Mouse (Mus musculus) midbrain, embryonic 10.5 days (tissue): ENCODE measurements around the gene Srebf2. TPM values are rescaled to one million over a fixed set of nuclear protein-coding genes. Genes with fewer than 3 reads are reported as not detected.
A peak's percentile ranks its signal among the peaks of the same experiment; 100 is the strongest.

Experiments used
- DNase-seq: peaks from one replicate; pipeline ENCODE4 v3.0.0-alpha.2; 2017; ENCODE audit warnings: low spot score
- H3K27ac ChIP-seq: fragments of 300-500 bp; sonication (generic); replicated peaks from 2 replicates; pipeline ENCODE4 v1.5.1; 2016; ENCODE audit warnings: mild to moderate bottlenecking
- H3K27me3 ChIP-seq: fragments of 300-500 bp; sonication (generic); 2 replicates; pipeline ENCODE4 v1.6.1; 2016; ENCODE audit warnings: low read depth, mild to moderate bottlenecking; ENCODE audit not compliant: poor library complexity, severe bottlenecking
- H3K36me3 ChIP-seq: fragments of 300-500 bp; sonication (generic); 2 replicates; pipeline ENCODE4 v1.6.1; 2016; ENCODE audit warnings: mild to moderate bottlenecking, moderate library complexity
- H3K4me1 ChIP-seq: fragments of 300-500 bp; sonication (generic); 2 replicates; pipeline ENCODE4 v1.6.1; 2016
- H3K4me3 ChIP-seq: fragments of 300-500 bp; sonication (generic); 2 replicates; pipeline ENCODE4 v1.5.1; 2016; ENCODE audit warnings: mild to moderate bottlenecking, moderate library complexity
- H3K9me3 ChIP-seq: fragments of 300-500 bp; sonication (generic); replicated peaks from 2 replicates; pipeline ENCODE4 v1.6.1; 2016; ENCODE audit warnings: mild to moderate bottlenecking
- WGBS: fragments of 180-500 bp; shearing (Covaris S2); methylation state at CpG from one replicate; pipeline ENCODE4 v1.1.7; 2016; 5-methylcytosine and 5-hydroxymethylcytosine counted together
- polyA plus RNA-seq: library from polyadenylated mRNA; unstranded; fragments of >200 nt; fragmentation: Nextera tagmentation; extraction: Ambion mirVana; gene quantifications from 2 replicates; pipeline ENCODE4 v1.2.1, GENCODE M21; 2016

The Srebf2 gene
- polyA plus RNA-seq, 1 experiment from 2014 or later = 214 TPM

DNA sequence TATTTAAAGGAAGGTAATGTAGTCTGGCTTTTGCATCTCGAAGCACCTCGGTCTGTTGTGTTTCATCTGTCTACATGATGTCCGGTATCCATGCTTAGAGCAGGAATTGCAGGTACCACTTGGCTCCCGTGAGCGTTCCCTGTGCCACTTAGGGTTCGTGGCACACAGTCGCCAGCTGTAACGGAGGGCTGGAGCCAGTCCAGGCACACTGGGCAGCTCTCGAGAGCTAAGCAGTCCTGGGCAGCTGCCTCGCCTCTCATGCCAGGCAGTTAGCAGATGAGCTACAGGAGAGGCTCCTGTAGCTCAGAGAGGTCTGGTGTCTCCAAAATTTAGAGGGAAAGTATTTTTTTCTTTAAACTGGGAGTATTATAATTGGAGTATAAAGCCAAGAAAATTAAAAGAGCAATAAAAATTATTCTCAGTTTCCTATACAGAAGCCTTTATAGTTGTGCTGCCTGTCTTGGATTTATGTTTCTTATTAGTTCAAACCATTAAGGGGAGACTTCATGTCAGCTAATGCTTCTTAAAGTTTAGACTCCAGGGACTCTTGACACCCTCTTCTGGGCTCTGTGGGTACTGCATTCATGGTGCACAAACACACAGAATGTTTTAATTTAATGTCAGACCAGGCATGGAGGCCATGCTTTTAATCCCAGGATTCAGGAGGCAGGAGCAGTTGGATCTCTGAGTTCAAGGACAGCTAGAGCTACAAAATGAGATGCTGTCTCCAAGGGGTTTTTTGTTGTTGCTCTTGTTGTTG is 41.7 kb downstream of the Srebf2 start:
- peaks cover 100% of the 10 kb centered on the region for H3K36me3 ChIP-seq
- no peak overlapping the region for H3K4me3 ChIP-seq
- H3K4me1 ChIP-seq = no peaks in the 10 kb centered on the region
- H3K27ac ChIP-seq = no peak overlapping the region
- DNase-seq = peak; percentile 33
- H3K9me3 ChIP-seq = no peaks in the 10 kb centered on the region; the same call in 1 of the 2 replicates
- H3K27me3 ChIP-seq = no peaks in the 10 kb centered on the region
- WGBS = 97% methylated on average over 10 of the region's 10 CpGs

DNA sequence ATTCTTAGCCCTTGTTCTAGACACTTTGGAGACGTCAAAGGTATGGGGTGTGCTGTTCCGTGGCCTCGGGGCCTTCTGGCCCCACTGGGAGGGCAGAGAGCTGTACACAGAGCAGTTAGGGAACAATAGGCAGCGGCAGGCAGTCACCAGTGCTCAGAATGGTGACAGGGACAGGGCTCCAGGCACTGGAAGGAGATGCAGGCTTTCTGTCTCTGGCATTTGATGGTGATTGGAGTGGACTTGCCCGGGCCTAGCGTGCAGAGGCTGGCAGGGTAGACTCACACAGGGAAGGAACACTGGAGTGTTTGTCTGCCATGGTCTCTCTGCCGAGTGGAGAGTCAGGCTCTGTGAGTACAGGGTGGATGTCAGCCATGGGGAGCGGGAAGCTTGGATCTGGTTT is 45.6 kb downstream of the Srebf2 start:
- no peak overlapping the region for H3K4me3 ChIP-seq
- H3K27ac ChIP-seq = no peak overlapping the region
- H3K9me3 ChIP-seq = no peaks in the 10 kb centered on the region
- no peaks in the 10 kb centered on the region for H3K27me3 ChIP-seq
- peaks cover 100% of the 10 kb centered on the region for H3K36me3 ChIP-seq
- 89% methylated on average over 8 of the region's 8 CpGs for WGBS
- H3K4me1 ChIP-seq = no peaks in the 10 kb centered on the region
- no peak for DNase-seq

DNA sequence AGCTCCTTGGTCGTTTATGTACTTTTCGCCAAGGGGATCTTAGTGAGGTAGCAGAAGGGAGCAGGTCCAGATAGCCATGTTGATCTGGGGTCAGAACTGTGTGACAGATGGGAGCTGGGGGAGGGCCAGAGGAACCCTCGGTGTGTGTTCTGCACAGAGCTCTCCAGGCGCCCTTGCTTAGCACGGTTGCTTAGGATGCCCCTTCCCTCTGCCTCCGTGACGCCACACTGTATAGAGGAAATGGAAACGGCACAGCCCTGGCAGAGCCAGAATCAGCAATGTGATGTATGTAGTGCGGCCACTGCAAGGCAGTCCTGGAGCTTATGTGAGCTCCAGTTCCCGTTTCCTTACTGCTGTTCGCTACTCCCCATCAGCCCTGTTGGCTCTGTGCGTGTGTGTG is 49.3 kb downstream of the Srebf2 start:
- Histone ChIP-seq H3K36me3 (peaks cover 100% of the 10 kb centered on the region), H3K4me1 (no peaks in the 10 kb centered on the region), H3K4me3 (no peak overlapping the region), H3K27me3 (no peaks in the 10 kb centered on the region), H3K9me3 (no peaks in the 10 kb centered on the region), H3K27ac (no peak overlapping the region)
- WGBS = 90% methylated on average over 12 of the region's 12 CpGs
- DNase-seq = no peak

DNA sequence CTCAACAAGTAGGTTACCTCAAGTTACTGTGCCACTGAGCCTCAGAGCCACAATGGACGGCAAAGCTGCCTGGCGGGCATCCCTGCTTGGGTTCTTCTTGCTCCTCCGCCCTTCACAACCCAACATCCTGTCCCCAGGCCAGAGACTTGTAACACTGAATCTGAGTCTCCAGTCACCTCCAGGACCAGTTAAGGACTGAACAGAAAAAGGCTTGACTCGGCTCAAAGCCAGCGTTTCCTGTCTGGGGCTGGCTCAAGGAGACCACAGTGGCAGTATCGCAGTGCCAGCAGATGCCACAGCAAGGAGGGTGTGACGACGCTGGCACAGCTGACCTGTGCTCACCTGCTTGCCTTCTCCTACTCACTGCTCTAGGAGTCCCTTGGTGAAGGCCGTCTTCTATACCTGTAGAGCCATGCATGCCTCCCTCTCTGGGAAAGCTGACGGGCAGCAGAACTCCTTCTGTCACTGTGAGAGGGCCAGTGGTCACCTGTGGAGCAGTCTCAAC is 50.3 kb downstream of the Srebf2 start:
- Histone ChIP-seq H3K4me3 (no peak overlapping the region), H3K9me3 (no peaks in the 10 kb centered on the region), H3K27me3 (no peaks in the 10 kb centered on the region), H3K27ac (no peak overlapping the region), H3K36me3 (peaks cover 100% of the 10 kb centered on the region), H3K4me1 (no peaks in the 10 kb centered on the region)
- WGBS = 96% methylated on average over 10 of the region's 10 CpGs
- DNase-seq = no peak

DNA sequence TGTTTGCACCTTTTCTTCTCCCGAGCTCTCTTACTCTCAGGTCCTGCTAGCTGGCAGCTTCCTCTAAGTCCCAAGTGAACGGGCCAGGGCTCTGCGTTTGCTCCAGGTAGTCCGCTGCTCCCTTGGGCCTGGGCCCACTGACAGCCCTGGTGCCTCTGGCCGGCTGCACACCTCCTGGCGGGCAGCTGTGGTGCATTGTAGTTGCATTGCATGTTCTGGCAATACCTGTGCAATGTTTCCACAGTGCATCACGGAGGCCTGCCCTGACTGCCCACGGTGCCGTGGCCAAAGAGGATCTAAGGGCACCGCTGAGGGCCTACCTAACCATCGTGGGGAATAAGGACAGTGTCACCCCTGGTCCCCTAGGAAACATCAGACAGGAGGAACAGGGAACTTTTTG is 51.0 kb downstream of the Srebf2 start:
- whole genome bisulfite sequencing = 95% methylated on average over 11 of the region's 11 CpGs
- no peak for DNase-seq

DNA sequence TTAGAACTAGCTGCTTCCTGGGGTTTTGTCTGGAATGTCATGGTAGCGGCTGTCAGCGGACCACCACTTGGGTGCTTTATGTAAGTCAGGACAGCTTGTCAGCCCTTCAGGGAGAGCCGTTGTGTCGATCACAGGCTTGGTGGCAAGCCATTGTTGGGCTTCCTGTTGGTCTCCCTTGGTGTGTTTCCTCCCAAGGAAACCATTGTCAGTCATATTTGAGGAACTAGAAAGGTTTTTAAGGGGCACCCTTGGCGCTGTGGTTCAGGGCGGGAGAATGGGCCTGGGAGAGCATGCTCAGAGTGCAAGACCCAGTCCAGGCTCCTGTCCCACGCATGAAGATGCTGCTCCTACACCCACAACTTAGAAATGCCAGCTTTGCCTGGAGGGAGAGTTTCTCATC is 51.4 kb downstream of the Srebf2 start:
- H3K36me3 ChIP-seq = peaks cover 100% of the 10 kb centered on the region
- no peaks in the 10 kb centered on the region for H3K4me1 ChIP-seq
- no peaks in the 10 kb centered on the region for H3K27me3 ChIP-seq
- no peak overlapping the region for H3K4me3 ChIP-seq
- 94% methylated on average over 7 of the region's 7 CpGs for WGBS
- no peak for DNase-seq
- no peaks in the 10 kb centered on the region for H3K9me3 ChIP-seq
- H3K27ac ChIP-seq = no peak overlapping the region

More for the DNA sequence above, 51.0 kb downstream of the Srebf2 start:
- Histone ChIP-seq H3K4me3 (no peak overlapping the region), H3K4me1 (no peaks in the 10 kb centered on the region), H3K36me3 (peaks cover 100% of the 10 kb centered on the region), H3K27ac (no peak overlapping the region), H3K9me3 (no peaks in the 10 kb centered on the region), H3K27me3 (no peaks in the 10 kb centered on the region)

DNA sequence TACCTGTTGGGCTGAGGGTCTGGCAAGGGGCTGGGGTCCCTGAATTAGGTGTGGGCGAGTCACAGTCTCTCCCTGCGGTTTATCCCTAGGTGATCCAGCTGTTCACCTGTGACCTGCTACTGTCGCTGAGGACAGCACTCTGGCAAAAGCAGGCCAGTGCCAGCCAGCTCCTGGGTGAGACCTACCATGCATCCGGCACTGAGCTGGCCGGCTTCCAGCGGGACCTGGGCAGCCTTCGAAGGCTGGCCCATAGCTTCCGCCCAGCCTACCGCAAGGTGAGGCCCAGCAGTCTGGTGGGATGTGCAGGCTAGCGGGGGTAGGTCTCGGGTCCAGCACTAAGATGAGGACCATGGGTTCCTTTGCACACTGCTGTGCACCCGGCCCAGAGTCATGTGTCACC is 52.6 kb downstream of the Srebf2 start:
- Histone ChIP-seq H3K9me3 (no peaks in the 10 kb centered on the region), H3K36me3 (peaks cover 99% of the 10 kb centered on the region), H3K27ac (no peak overlapping the region), H3K4me3 (no peak overlapping the region), H3K4me1 (peaks cover 12% of the 10 kb centered on the region), H3K27me3 (peaks cover under 1% of the 10 kb centered on the region; the same call in 1 of the 2 replicates)
- DNase-seq = no peak
- 94% methylated on average over 12 of the region's 12 CpGs for WGBS

DNA sequence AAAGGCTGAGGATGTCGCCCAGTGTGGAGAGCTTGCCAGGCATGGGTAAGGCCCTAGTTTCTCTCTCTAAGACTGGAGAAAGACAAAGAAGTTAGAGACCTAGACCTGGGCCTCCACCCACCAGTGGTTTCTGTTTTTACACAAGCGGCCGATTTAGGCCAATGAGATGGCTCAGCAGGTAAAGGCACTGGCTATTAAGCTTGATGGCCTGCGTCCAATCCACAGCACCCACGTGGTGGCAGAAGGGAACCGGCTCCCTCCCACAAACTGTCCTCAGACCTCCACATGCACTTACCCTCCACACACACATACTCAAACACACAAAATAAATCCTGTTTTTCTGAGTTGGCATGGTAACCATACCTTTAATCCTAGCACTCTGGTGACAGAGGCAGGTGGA is 55.1 kb downstream of the Srebf2 start:
- H3K4me1 ChIP-seq = peaks cover 31% of the 10 kb centered on the region
- H3K27me3 ChIP-seq = peaks cover 26% of the 10 kb centered on the region
- no peak overlapping the region for H3K27ac ChIP-seq
- DNase-seq = no peak
- WGBS = 95% methylated on average over 6 of the region's 6 CpGs
- no peaks in the 10 kb centered on the region for H3K9me3 ChIP-seq
- H3K36me3 ChIP-seq = peaks cover 98% of the 10 kb centered on the region
- no peak overlapping the region for H3K4me3 ChIP-seq

DNA sequence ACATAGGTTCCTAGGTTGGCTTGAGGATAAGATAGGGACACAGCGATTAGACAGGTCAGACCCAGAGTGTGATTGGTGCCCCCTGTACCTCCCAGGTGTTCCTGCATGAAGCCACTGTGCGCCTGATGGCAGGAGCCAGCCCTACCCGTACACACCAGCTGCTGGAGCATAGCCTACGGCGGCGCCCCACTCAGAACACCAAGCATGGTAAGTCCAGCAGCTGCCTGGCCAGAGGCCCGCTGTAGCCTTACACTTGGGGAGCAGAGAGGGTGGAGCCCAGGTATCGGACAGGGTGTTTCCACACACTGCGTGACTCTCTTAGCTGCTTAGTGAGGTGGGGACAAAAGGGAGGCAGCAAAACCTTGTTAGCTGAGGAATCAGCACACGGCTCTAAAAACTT is 56.1 kb downstream of the Srebf2 start:
- Histone ChIP-seq H3K9me3 (no peaks in the 10 kb centered on the region), H3K36me3 (peaks cover 88% of the 10 kb centered on the region), H3K27me3 (peaks cover 36% of the 10 kb centered on the region), H3K4me1 (peaks cover 38% of the 10 kb centered on the region), H3K4me3 (no peak overlapping the region), H3K27ac (0 out of 2 replicates have a peak overlapping the region, but pooled peaks have one; percentile 13)
- no peak for DNase-seq
- WGBS = 94% methylated on average over 10 of the region's 10 CpGs

DNA sequence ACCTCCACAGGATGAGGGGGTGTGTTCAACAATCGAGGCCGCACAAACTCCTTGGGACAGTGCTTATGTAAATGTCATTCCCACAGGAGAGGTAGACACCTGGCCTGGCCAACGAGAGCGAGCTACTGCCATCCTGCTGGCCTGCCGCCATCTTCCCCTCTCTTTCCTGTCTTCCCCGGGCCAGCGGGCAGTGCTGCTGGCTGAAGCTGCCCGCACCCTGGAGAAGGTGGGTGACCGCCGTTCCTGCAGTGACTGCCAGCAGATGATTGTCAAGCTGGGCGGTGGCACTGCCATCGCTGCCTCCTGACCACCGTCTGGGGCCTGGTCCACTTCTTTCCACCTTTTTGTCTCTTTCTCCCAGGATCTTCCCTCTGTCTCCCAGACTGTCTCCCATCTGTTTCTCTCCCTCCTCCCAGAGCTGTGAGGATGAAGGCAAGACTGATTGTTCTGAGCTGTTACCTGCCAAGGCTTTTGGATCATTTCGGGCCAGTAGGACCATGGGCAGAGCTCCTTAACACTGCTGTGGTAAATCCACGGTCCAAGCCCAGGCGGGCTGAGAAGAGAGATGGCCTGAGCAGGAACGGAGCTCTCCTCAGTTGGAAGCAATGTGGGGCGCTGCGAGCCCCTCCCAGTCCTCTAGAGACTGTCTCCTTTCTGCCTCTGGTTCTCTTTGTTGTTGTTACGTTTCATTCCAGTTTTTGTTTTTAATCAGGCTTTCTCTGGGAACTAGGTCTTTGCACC is 56.8 kb downstream of the Srebf2 start:
- WGBS = 72% methylated on average over 20 of the region's 20 CpGs
- peaks cover 38% of the 10 kb centered on the region for H3K4me1 ChIP-seq
- peak overlapping the region; percentile 60 for H3K27ac ChIP-seq
- no peak overlapping the region for H3K4me3 ChIP-seq
- peaks cover 82% of the 10 kb centered on the region for H3K36me3 ChIP-seq
- DNase-seq = no peak
- peaks cover 42% of the 10 kb centered on the region for H3K27me3 ChIP-seq
- H3K9me3 ChIP-seq = no peaks in the 10 kb centered on the region

DNA sequence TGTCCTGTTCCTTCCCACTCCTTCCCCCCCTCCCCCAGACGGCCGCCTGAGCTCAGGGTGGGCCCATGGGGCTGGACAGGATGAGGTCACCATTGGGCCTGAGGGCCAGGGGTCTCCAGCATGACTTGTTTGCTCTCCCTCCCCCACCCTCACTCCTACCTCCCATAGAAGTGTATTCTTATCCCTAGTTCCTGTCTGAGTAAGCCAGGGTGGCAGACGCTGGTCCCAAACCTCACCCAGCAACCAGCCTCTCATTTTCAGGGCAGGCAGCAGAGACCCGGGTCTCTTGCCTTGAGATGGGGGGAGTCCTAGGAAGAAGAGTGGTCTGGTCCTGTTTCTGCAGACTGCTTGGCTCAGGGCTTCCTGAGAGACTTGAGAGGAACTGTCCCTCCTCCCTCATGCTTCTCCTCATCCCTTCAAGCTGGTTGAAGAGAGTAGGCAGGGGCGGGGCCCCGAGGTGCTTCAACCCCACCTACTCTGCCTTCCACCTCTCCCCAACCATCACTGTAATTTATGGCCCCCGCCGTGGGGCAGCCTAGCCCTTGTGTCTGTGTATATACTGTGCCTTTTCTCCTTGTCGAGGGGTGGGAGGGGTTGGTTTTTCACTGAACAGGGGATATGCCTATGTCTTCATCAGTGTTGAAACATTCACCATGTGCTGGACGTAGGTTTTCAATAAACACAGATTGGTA is 57.8 kb downstream of the Srebf2 start:
- Histone ChIP-seq H3K36me3 (peaks cover 71% of the 10 kb centered on the region), H3K27me3 (peaks cover 53% of the 10 kb centered on the region), H3K4me3 (no peak overlapping the region), H3K27ac (no peak overlapping the region), H3K9me3 (no peaks in the 10 kb centered on the region), H3K4me1 (peaks cover 38% of the 10 kb centered on the region)
- WGBS = 67% methylated on average over 10 of the region's 10 CpGs
- peak; percentile 23 for DNase-seq

DNA sequence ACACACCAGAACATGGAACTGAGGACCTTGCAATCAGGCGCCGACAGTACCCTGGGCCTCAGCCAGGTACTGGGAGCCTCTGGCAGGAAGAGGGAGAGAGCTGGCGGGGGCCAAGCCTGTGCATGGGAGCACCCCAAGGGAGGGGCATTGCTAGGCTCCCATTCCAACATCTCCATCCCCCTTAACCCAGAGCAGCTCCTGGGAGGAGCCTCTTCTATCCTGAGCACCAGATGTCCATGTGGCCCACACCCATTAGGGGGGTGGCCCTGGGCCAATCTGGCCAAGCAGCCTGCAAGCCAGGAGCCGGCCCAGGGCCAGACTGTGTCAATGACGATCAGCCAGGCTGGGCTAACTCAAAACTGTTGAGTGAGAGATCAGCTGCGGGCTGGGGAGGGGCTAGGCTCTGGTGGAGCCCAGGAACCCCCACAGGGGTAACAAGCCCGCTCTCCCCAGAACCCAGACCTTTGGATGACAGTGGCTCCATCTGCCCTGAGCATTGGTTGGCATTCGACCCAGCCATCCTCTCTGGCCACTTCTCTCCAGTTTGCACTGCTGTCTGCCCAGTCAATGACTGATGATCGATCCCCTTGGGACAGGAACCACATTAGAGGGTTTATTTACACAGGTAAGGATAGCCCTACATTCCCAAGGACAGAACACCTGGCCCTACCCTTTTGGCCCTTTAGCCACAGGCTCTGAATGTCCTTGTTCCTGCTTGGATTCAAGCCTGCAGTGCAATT is 59.6 kb downstream of the Srebf2 start:
- Histone ChIP-seq H3K27me3 (peaks cover 70% of the 10 kb centered on the region), H3K4me1 (peaks cover 53% of the 10 kb centered on the region), H3K27ac (0 out of 2 replicates have a peak overlapping the region, but pooled peaks have one; percentile 23), H3K36me3 (peaks cover 54% of the 10 kb centered on the region), H3K9me3 (no peaks in the 10 kb centered on the region), H3K4me3 (peak overlapping the region; percentile 25; the same call in 1 of the 2 replicates)
- WGBS = 65% methylated on average over 9 of the region's 9 CpGs
- no peak for DNase-seq
